Mouse (Mus musculus): ENCODE measurements around the gene Kri1. TPM values are rescaled to one million over a fixed set of nuclear protein-coding genes. Genes with fewer than 3 reads are reported as not detected.
"Not testable (repeated sequence)": the region's sequence is repeated elsewhere in the genome, so short reads cannot be mapped to it uniquely, and the experiment has no call there.

Gene Kri1
- polyA plus RNA-seq, 1 experiment from 2014 or later: 15.0 TPM

- H3K4me3 ChIP-seq (ENCODE audit: low read depth, low read length): no peak overlapping the region
- peaks cover 3% of the 10 kb centered on the region for H3K36me3 ChIP-seq (ENCODE audit: control insufficient read depth, insufficient read depth, low read length)
- DNase-seq (ENCODE audit: low spot score) (no peak), ATAC-seq (ENCODE audit: insufficient read depth, low FRiP score, low TSS enrichment) (no peak; the same call in 1 of the 2 replicates)
- peak overlapping the region; percentile 46 for H3K9ac ChIP-seq (ENCODE audit: low read length)
- H3K4me2 ChIP-seq (ENCODE audit: low read depth): peak overlapping the region; percentile 19
- no peaks in the 10 kb centered on the region for H3K4me1 ChIP-seq (ENCODE audit: control insufficient read depth, insufficient read depth, low read length)
- H3K27ac ChIP-seq (ENCODE audit: low read depth, low read length): no peak overlapping the region
- WGBS: 15% methylated on average over 16 of the region's 16 CpGs
- H3K27me3 ChIP-seq (ENCODE audit: control insufficient read depth, insufficient read depth, low read length): no peaks in the 10 kb centered on the region
- no peaks in the 10 kb centered on the region for H3K9me3 ChIP-seq (ENCODE audit: control insufficient read depth, low read length)
These were observed 60.4 kb downstream of the Kri1 start for GRCm38 (mm10) chr9:21227342-21227741.

GRCm38 (mm10) chr9:21225415-21225758, 62.4 kb downstream of the Kri1 start:
- DNase-seq (ENCODE audit: low spot score) (no peak), ATAC-seq (ENCODE audit: insufficient read depth, low FRiP score, low TSS enrichment) (no peak)
- H3K4me2 ChIP-seq (ENCODE audit: low read depth): peak overlapping the region; percentile 42
- no peak overlapping the region for H3K27ac ChIP-seq (ENCODE audit: low read depth, low read length)
- H3K36me3 ChIP-seq (ENCODE audit: control insufficient read depth, insufficient read depth, low read length): peaks cover 3% of the 10 kb centered on the region
- H3K9me3 ChIP-seq (ENCODE audit: control insufficient read depth, low read length): no peaks in the 10 kb centered on the region
- WGBS: 8% methylated on average over 7 of the region's 7 CpGs
- peak overlapping the region; percentile 4; the same call in 1 of the 2 replicates for H3K4me3 ChIP-seq (ENCODE audit: low read depth, low read length)
- H3K9ac ChIP-seq (ENCODE audit: low read length): peak overlapping the region; percentile 1; the same call in 1 of the 2 replicates
- H3K4me1 ChIP-seq (ENCODE audit: control insufficient read depth, insufficient read depth, low read length): no peaks in the 10 kb centered on the region
- H3K27me3 ChIP-seq (ENCODE audit: control insufficient read depth, insufficient read depth, low read length): no peaks in the 10 kb centered on the region

- DNase-seq (ENCODE audit: low spot score) (peak; percentile 63), ATAC-seq (ENCODE audit: insufficient read depth, low FRiP score, low TSS enrichment) (no peak)
- WGBS: 19% methylated on average over 26 of the region's 26 CpGs
- H3K4me3 ChIP-seq (ENCODE audit: low read depth, low read length): peak overlapping the region; percentile 4; the same call in 1 of the 2 replicates
- peak overlapping the region; percentile 3; the same call in 1 of the 2 replicates for H3K9ac ChIP-seq (ENCODE audit: low read length)
- no peaks in the 10 kb centered on the region for H3K4me1 ChIP-seq (ENCODE audit: control insufficient read depth, insufficient read depth, low read length)
- peaks cover 3% of the 10 kb centered on the region; the same call in 1 of the 2 replicates for H3K36me3 ChIP-seq (ENCODE audit: control insufficient read depth, insufficient read depth, low read length)
- peak overlapping the region; percentile 42 for H3K4me2 ChIP-seq (ENCODE audit: low read depth)
- no peaks in the 10 kb centered on the region for H3K9me3 ChIP-seq (ENCODE audit: control insufficient read depth, low read length)
- no peaks in the 10 kb centered on the region for H3K27me3 ChIP-seq (ENCODE audit: control insufficient read depth, insufficient read depth, low read length)
- H3K27ac ChIP-seq (ENCODE audit: low read depth, low read length): no peak overlapping the region
These were observed 63.0 kb downstream of the Kri1 start for GRCm38 (mm10) chr9:21224576-21225414.

DNA sequence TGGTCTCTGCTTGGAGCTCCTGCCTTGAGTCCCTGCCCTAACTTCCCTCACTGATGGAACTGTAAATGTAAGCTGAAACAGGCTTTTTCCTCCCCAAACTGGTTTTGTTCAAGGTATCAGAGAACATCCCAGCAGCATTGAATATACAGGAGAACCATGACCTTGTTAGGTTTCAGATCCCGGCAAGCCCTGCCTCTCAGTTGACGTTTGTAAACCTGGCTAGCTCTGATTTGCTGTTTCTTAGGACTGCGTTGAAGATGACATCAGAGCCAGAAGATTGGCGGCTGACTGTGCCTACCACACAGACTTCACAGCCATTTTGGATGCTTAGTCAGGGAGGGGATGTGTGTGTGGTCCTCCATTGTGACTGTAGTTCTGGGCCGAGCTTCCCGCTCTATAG, 63.9 kb downstream of the Kri1 start:
- no peaks in the 10 kb centered on the region for H3K9me3 ChIP-seq (ENCODE audit: control insufficient read depth, low read length)
- H3K4me2 ChIP-seq (ENCODE audit: low read depth): no peak overlapping the region
- H3K4me1 ChIP-seq (ENCODE audit: control insufficient read depth, insufficient read depth, low read length): no peaks in the 10 kb centered on the region
- ATAC-seq (ENCODE audit: insufficient read depth, low FRiP score, low TSS enrichment): no peak
- H3K27ac ChIP-seq (ENCODE audit: low read depth, low read length): no peak overlapping the region
- H3K36me3 ChIP-seq (ENCODE audit: control insufficient read depth, insufficient read depth, low read length): no peaks in the 10 kb centered on the region
- no peak for DNase-seq (ENCODE audit: low spot score)
- 86% methylated on average over 6 of the region's 6 CpGs for whole genome bisulfite sequencing
- H3K4me3 ChIP-seq (ENCODE audit: low read depth, low read length): no peak overlapping the region
- no peaks in the 10 kb centered on the region for H3K27me3 ChIP-seq (ENCODE audit: control insufficient read depth, insufficient read depth, low read length)
- no peak overlapping the region for H3K9ac ChIP-seq (ENCODE audit: low read length)

- not testable (repeated sequence) for H3K9me3 ChIP-seq (ENCODE audit: control insufficient read depth, low read length); H3K4me2 ChIP-seq (ENCODE audit: low read depth); H3K27me3 ChIP-seq (ENCODE audit: control insufficient read depth, insufficient read depth, low read length); H3K4me1 ChIP-seq (ENCODE audit: control insufficient read depth, insufficient read depth, low read length); H3K9ac ChIP-seq (ENCODE audit: low read length); H3K4me3 ChIP-seq (ENCODE audit: low read depth, low read length); DNase-seq (ENCODE audit: low spot score); H3K36me3 ChIP-seq (ENCODE audit: control insufficient read depth, insufficient read depth, low read length); ATAC-seq (ENCODE audit: insufficient read depth, low FRiP score, low TSS enrichment); H3K27ac ChIP-seq (ENCODE audit: low read depth, low read length)
- 100% methylated on average over 1 of the region's 2 CpGs for WGBS
These were observed 64.3 kb downstream of the Kri1 start for GRCm38 (mm10) chr9:21223490-21223889.

Other genes starting within 250 kb of the Kri1 start
- 1.2 and 1.9 TPM in 2 replicates for gene Zglp1, start 220.9 kb downstream of the Kri1 start, polyA plus RNA-seq (2014; fragmentation: Nextera tagmentation; extraction: Ambion mirVana)
- gene Gm49373, start 214.9 kb downstream of the Kri1 start, polyA plus RNA-seq (2014; fragmentation: Nextera tagmentation; extraction: Ambion mirVana): 0.82 and 0.97 TPM in 2 replicates
- 52.0 and 55.5 TPM in 2 replicates for gene Fdx1l, start 214.4 kb downstream of the Kri1 start, polyA plus RNA-seq (2014; fragmentation: Nextera tagmentation; extraction: Ambion mirVana)
- gene Gm38431, start 196.0 kb downstream of the Kri1 start, polyA plus RNA-seq (2014; fragmentation: Nextera tagmentation; extraction: Ambion mirVana): 2.7 and 2.8 TPM in 2 replicates
- 88.4 and 90.7 TPM in 2 replicates for gene Raver1, start 196.0 kb downstream of the Kri1 start, polyA plus RNA-seq (2014; fragmentation: Nextera tagmentation; extraction: Ambion mirVana)
- gene Tyk2, start 156.7 kb downstream of the Kri1 start, polyA plus RNA-seq (2014; fragmentation: Nextera tagmentation; extraction: Ambion mirVana): 8.6 and 9.2 TPM in 2 replicates
- 319 and 341 TPM in 2 replicates for gene Cdc37, start 138.0 kb downstream of the Kri1 start, polyA plus RNA-seq (2014; fragmentation: Nextera tagmentation; extraction: Ambion mirVana)
- 5.4 and 7.5 TPM in 2 replicates for gene Pde4a, start 122.3 kb downstream of the Kri1 start, polyA plus RNA-seq (2014; fragmentation: Nextera tagmentation; extraction: Ambion mirVana)
- gene Keap1, start 48.6 kb downstream of the Kri1 start, polyA plus RNA-seq (2014; fragmentation: Nextera tagmentation; extraction: Ambion mirVana): 32.3 and 34.1 TPM in 2 replicates
- gene S1pr5, start 39.5 kb downstream of the Kri1 start, polyA plus RNA-seq (2014; fragmentation: Nextera tagmentation; extraction: Ambion mirVana): 0.73 and 1.7 TPM in 2 replicates
- 47.2 and 55.1 TPM in 2 replicates for gene Atg4d, start 22.7 kb downstream of the Kri1 start, polyA plus RNA-seq (2014; fragmentation: Nextera tagmentation; extraction: Ambion mirVana)
- 79.4 and 87.1 TPM in 2 replicates for gene Cdkn2d, start 3.4 kb upstream of the Kri1 start, polyA plus RNA-seq (2014; fragmentation: Nextera tagmentation; extraction: Ambion mirVana)
- 2.0 and 2.7 TPM in 2 replicates for gene Ap1m2, start 24.4 kb upstream of the Kri1 start, polyA plus RNA-seq (2014; fragmentation: Nextera tagmentation; extraction: Ambion mirVana)
- 79.1 and 81.5 TPM in 2 replicates for gene Slc44a2, start 32.7 kb upstream of the Kri1 start, polyA plus RNA-seq (2014; fragmentation: Nextera tagmentation; extraction: Ambion mirVana)
- 270 and 288 TPM in 2 replicates for gene Ilf3, start 79.9 kb upstream of the Kri1 start, polyA plus RNA-seq (2014; fragmentation: Nextera tagmentation; extraction: Ambion mirVana)
- 47.8 and 51.8 TPM in 2 replicates for gene Qtrt1, start 123.9 kb upstream of the Kri1 start, polyA plus RNA-seq (2014; fragmentation: Nextera tagmentation; extraction: Ambion mirVana)
- 66.3 and 69.7 TPM in 2 replicates for gene Dnm2, start 136.9 kb upstream of the Kri1 start, polyA plus RNA-seq (2014; fragmentation: Nextera tagmentation; extraction: Ambion mirVana)
- gene Tmed1, start 222.3 kb upstream of the Kri1 start, polyA plus RNA-seq (2014; fragmentation: Nextera tagmentation; extraction: Ambion mirVana): 69.8 and 77.0 TPM in 2 replicates
- 1.8 and 2.7 TPM in 2 replicates for gene AB124611, start 238.2 kb upstream of the Kri1 start, polyA plus RNA-seq (2014; fragmentation: Nextera tagmentation; extraction: Ambion mirVana)